Mouse (Mus musculus) erythroblast, embryonic 14.5 days (primary cell): ENCODE measurements around the gene Bicra. TPM values are rescaled to one million over a fixed set of nuclear protein-coding genes. Genes with fewer than 3 reads are reported as not detected.

ENCODE experiments used
- H3K27me3 ChIP-seq: 2 replicates; pipeline ENCODE4 v1.6.1; 2012; ENCODE audit warnings: inconsistent platforms; ENCODE audit not compliant: control insufficient read depth
- H3K36me3 ChIP-seq: 2 replicates; pipeline ENCODE4 v1.6.1; 2012; ENCODE audit warnings: mild to moderate bottlenecking, inconsistent platforms; ENCODE audit not compliant: control insufficient read depth
- H3K4me1 ChIP-seq: 2 replicates; pipeline ENCODE4 v1.6.1; 2012; ENCODE audit warnings: inconsistent platforms; ENCODE audit not compliant: control insufficient read depth
- H3K4me3 ChIP-seq: replicated peaks from 2 replicates; pipeline ENCODE3; 2012; ENCODE audit warnings: moderate library complexity, mild to moderate bottlenecking, inconsistent platforms
- H3K9me3 ChIP-seq: 2 replicates; pipeline ENCODE4 v1.6.1; 2012; ENCODE audit warnings: low read length, inconsistent platforms, mixed read lengths; ENCODE audit not compliant: control insufficient read depth
- GATA1 ChIP-seq: IDR thresholded peaks from 2 replicates; pipeline ENCODE4 v1.6.1; 2012; ENCODE audit warnings: low read length, inconsistent platforms, mixed read lengths
- TAL1 ChIP-seq: IDR thresholded peaks from 3 replicates; pipeline ENCODE4 v1.6.1; 2012; ENCODE audit warnings: low read length, inconsistent platforms, mixed read lengths
- polyA plus RNA-seq: library from polyadenylated mRNA; stranded (reverse); fragments of >175 nt; gene quantifications from 2 replicates; pipeline ENCODE4 v1.2.3, GENCODE M21; 2012

The Bicra gene
- polyA plus RNA-seq, 1 experiment: 2.1 TPM

DNA sequence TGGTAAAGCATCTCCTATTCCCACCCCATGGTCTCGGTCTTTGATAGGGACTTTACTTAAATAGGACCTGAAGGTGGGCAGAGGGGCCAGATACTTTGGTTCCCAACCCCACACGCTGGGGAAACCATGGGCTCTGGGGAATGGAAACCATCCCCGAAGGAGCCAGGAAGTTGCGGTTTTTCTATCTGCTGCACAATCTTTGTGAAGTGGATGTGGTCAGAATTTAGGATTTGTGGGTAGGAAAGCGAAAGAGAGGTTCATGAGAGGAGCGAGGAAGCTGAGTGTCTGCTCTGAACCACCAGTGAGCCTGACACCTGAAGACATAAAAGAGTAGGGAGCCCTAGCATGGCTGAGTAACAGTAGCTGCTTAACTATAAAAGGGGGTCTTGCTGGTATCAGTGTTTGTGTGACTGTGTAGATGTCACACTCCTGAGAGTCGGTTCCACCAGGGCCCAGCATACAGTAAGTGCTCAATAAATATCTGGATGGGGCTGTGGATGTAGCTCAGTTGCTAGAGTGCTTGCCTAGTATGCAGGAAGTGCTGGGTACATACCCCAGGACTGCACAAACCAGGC, 98.4 kb downstream of the Bicra start:
- Histone ChIP-seq H3K36me3 (peaks cover 13% of the 10 kb centered on the region), H3K27me3 (no peaks in the 10 kb centered on the region), H3K9me3 (peaks cover 4% of the 10 kb centered on the region), H3K4me1 (peaks cover 93% of the 10 kb centered on the region), H3K4me3 (no peak overlapping the region)
- TF ChIP-seq TAL1: no peak
- TF ChIP-seq GATA1: no peak

DNA sequence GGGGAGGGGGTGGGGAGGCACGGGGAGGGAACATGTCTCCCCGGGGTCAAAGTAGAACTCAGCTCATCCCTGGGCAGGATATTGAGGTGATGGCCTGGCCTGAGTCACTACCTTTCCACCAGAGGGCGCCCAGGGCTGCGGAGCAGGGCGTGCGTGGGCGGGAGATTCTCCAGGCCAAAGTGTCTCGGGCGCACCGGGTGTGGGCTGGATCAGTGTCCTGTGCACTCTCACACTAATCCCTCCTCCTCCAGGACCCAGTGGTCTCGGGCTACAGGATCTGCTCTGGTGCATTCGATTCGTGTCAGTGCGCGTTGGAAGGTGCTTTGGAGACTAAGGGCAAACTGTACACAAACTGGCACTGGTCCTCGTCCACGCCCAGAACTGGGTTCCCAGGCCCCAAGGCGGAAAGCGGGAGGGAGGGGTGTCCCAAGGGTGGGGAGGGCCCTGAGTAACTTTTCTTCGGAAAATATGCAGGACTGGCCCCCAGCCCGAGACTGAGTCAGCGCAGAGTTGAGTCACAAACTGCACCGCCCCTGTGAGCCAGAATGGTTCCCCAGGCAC, 99.3 kb downstream of the Bicra start:
- H3K36me3 ChIP-seq: peaks cover 20% of the 10 kb centered on the region
- TF ChIP-seq TAL1: no peak
- no peak for TF ChIP-seq GATA1
- H3K4me3 ChIP-seq: peak overlapping the region; percentile 62
- peaks cover 3% of the 10 kb centered on the region for H3K9me3 ChIP-seq
- peaks cover 92% of the 10 kb centered on the region for H3K4me1 ChIP-seq
- H3K27me3 ChIP-seq: no peaks in the 10 kb centered on the region

DNA sequence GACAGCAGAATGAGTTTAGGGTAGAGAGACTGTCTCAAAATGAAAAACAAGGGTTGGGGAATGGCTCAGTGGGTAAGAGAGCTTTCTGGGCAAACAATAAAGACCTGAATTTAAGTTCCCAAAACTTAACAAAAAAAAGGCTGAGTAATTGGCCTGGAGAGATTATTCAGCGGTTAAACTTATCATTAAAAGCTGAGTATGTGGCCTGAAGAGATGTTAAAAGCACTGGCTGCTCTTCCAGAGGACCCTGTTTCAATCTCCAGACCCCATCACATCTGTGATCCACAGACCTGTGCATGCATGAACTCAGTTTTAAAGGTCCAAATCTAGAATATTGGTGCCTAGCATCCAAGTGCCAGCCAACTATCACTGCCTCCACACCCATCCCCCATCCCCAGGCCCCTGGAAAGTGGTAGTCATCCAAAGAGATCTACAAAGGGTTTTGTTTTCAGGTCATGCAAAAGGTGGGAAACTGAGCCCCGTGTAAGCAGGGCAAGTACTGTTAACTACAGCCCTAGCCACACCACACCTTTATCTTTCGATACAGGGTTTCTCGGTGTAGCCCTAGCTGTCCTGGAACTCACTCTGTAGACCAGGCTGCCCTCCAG, 100.0 kb downstream of the Bicra start:
- TF ChIP-seq TAL1 (no peak), GATA1 (no peak)
- H3K36me3 ChIP-seq: peaks cover 25% of the 10 kb centered on the region
- H3K4me1 ChIP-seq: peaks cover 88% of the 10 kb centered on the region
- H3K9me3 ChIP-seq: no peaks in the 10 kb centered on the region
- H3K27me3 ChIP-seq: no peaks in the 10 kb centered on the region
- H3K4me3 ChIP-seq: peak overlapping the region; percentile 62

- H3K9me3 ChIP-seq: no peaks in the 10 kb centered on the region
- peaks cover 72% of the 10 kb centered on the region for H3K4me1 ChIP-seq
- no peaks in the 10 kb centered on the region for H3K27me3 ChIP-seq
- TF ChIP-seq TAL1 (no peak), GATA1 (peak; percentile 60)
- H3K4me3 ChIP-seq: peak within 1 kb of the TSS; percentile 82
- peaks cover 43% of the 10 kb centered on the region for H3K36me3 ChIP-seq
Observed at GRCm38 (mm10) chr7:15945721-15946536, 101.8 kb downstream of the Bicra start, which contains the start of gene Nop53. Nop53 (minus strand) TSS chr7:15946074.

GRCm38 (mm10) chr7:15945211-15945610, 102.5 kb downstream of the Bicra start:
- no peaks in the 10 kb centered on the region for H3K9me3 ChIP-seq
- H3K4me1 ChIP-seq: peaks cover 69% of the 10 kb centered on the region
- peaks cover 50% of the 10 kb centered on the region for H3K36me3 ChIP-seq
- no peak for TF ChIP-seq TAL1
- no peak for TF ChIP-seq GATA1
- H3K27me3 ChIP-seq: no peaks in the 10 kb centered on the region
- H3K4me3 ChIP-seq: peak overlapping the region; percentile 82

DNA sequence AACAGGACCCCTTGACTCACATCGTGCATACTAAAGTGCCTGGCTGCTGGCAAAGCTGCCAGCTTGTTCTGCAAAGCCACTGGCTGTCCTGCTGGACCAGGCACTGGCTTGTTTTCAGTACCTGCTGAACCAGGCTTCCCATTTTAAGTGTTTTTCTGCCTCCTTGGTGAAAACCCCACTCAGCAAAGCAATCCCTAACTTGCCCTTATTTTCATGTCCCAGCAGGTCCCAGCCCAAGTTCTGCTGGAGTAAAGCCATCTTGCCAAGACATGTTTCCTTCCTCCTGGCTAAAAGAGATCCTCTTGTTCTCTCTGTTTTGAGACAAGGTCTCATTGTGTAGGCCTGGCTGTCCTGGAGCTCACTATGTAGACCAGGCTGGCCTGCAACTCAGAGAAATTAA, 103.4 kb downstream of the Bicra start:
- Histone ChIP-seq H3K27me3 (no peaks in the 10 kb centered on the region), H3K9me3 (no peaks in the 10 kb centered on the region), H3K4me1 (peaks cover 60% of the 10 kb centered on the region), H3K36me3 (peaks cover 59% of the 10 kb centered on the region), H3K4me3 (peak overlapping the region; percentile 16)
- TF ChIP-seq GATA1 (no peak), TAL1 (no peak)

DNA sequence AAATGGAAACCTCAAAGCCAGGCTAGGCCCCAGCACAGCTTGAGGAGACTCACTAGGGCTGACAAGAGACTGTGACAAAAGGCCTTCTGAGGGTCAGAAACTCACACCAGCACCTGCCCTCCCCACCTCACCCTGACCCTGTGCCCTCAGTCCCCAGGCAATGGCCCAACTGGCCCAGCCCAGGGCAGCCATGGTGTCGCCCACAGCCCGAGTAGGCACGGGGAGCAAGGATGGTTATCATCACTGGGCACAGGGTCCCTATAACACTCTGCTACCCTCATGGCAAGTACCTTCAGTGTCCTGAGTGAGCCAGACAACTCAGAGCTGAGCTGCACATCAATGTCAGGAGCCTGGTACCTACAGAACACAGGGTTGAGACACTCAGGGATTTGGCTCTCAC, 109.1 kb downstream of the Bicra start:
- no peaks in the 10 kb centered on the region for H3K9me3 ChIP-seq
- no peak overlapping the region for H3K4me3 ChIP-seq
- TF ChIP-seq GATA1 (no peak), TAL1 (no peak)
- peaks cover 5% of the 10 kb centered on the region for H3K27me3 ChIP-seq
- peaks cover 76% of the 10 kb centered on the region for H3K36me3 ChIP-seq
- H3K4me1 ChIP-seq: peaks cover 11% of the 10 kb centered on the region

DNA sequence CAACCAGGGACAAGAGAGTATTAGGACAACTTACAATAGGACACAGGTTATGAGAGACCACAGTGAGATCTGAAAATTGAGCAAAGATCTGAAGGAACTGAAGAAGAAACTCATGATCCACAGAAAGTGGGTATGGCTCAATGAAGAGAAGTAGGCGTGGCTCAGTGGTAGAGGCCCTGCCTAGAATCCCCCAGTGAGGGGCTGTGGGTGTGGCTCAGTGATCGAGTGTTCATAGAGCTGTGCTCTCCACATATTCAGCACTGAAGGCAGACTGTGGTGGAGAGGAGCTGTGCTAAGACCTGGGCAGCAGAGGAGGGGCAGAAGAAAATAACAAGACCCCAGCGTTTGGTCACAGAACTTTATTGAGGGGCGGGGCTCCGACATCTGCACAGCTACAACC, 110.2 kb downstream of the Bicra start:
- H3K36me3 ChIP-seq: peaks cover 65% of the 10 kb centered on the region
- peaks cover 6% of the 10 kb centered on the region for H3K4me1 ChIP-seq
- no peak overlapping the region for H3K4me3 ChIP-seq
- peaks cover 9% of the 10 kb centered on the region for H3K27me3 ChIP-seq
- no peaks in the 10 kb centered on the region for H3K9me3 ChIP-seq
- TF ChIP-seq TAL1 (no peak), GATA1 (no peak)
